28 mouse cellular contexts compared by ENCODE assay signal in the genomic region with DNA sequence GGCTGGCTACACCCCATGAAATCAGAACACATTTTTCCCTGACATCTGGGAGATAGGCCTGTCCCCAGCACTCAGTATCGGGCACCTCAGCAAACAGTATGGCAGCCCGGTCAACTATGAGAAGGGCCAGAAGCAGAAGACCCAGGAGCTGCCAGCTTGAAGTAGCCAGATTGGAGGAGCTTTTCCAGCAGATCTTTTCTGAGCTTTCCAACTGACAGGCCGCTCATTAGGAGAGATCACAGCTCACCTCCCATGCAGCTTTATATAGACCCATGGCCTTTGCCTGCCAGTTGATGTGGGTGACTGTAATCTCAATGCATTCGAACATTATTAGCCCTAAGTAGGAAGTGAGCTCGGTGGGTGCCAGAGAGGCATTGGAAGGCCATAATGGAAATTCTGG. TPM values are rescaled to one million over a fixed set of nuclear protein-coding genes. Genes with fewer than 3 reads are reported as not detected.
DNase-seq lines count a peak whose midpoint lies in the region; ATAC-seq and TF ChIP-seq lines count a peak whose summit lies in the region.
"Had no signal": no experiment of that assay in that cellular context is flagged by ENCODE, and none has a peak within 500 bp of the region (broad histone marks: within the 10 kb centered on the region; RNA-seq: fewer than 3 reads in every experiment).

No protein-coding gene starts in this region.

- TF ChIP-seq EP300 in heart, adult 2 months (IDR thresholded peaks at IDR 0.05; ENCODE audit: insufficient read depth, low read depth, low read length), result no peak
- no peak for TF ChIP-seq EP300 in heart, postnatal 0 days (IDR thresholded peaks at IDR 0.05; ENCODE audit: low read depth)

- H3K27ac ChIP-seq in heart, adult 2 months, result peak overlapping the region; percentile 61
- peak overlapping the region; percentile 37; the same call in 1 of the 2 replicates for H3K27ac ChIP-seq in heart, embryonic 15.5 days
- peak overlapping the region; percentile 80 for H3K27ac ChIP-seq in heart, postnatal 0 days (ENCODE audit: low read depth)
- no peak overlapping the region for H3K27ac ChIP-seq in neural tube, embryonic 15.5 days (replicated peaks)
- H3K27ac ChIP-seq: forebrain, embryonic 10.5 days; gastrocnemius, adult 2 months; hindbrain, embryonic 10.5 days; hindbrain, embryonic 13.5 days had no signal

- intact Hi-C loops in heart, adult 2 months (cut with DNase I), result no loop called here
- intact Hi-C loops in heart, postnatal 36 days (cut with DNase I), result no loop called here
- intact Hi-C loops in heart, postnatal 14 days (cut with DNase I), result no loop called here

- no peaks in the 10 kb centered on the region for H3K9me3 ChIP-seq in heart, embryonic 15.5 days (replicated peaks)
- H3K9me3 ChIP-seq in heart, postnatal 0 days (replicated peaks; ENCODE audit: control insufficient read depth, low read length), result no peaks in the 10 kb centered on the region
- H3K9me3 ChIP-seq in neural tube, embryonic 15.5 days (replicated peaks), result no peaks in the 10 kb centered on the region
- H3K9me3 ChIP-seq: forebrain, embryonic 10.5 days; G1E; hindbrain, embryonic 10.5 days; hindbrain, embryonic 13.5 days had no signal

- no peak for TF ChIP-seq CTCF in heart, adult 2 months (IDR thresholded peaks at IDR 0.05)
- TF ChIP-seq CTCF in heart, postnatal 0 days (IDR thresholded peaks at IDR 0.05; ENCODE audit: low read depth), result no peak

- WGBS in heart, adult 2 months, result 65% methylated on average over 5 of the region's 5 CpGs
- 50% methylated on average over 5 of the region's 5 CpGs for WGBS in heart, embryonic 15.5 days
- 49% methylated on average over 5 of the region's 5 CpGs for WGBS in heart, postnatal 0 days
- WGBS in neural tube, embryonic 15.5 days, result 95% methylated on average over 5 of the region's 5 CpGs

- H3K4me2 ChIP-seq in heart, embryonic 15.5 days, result no peak overlapping the region
- no peak overlapping the region for H3K4me2 ChIP-seq in heart, postnatal 0 days (ENCODE audit: low read depth, low read length)
- H3K4me2 ChIP-seq in neural tube, embryonic 15.5 days, result no peak overlapping the region
- H3K4me2 ChIP-seq: hindbrain, embryonic 13.5 days had no signal

- H3K4me3 ChIP-seq in heart, adult 2 months, result no peak overlapping the region
- no peak overlapping the region for H3K4me3 ChIP-seq in heart, embryonic 15.5 days
- no peak overlapping the region for H3K4me3 ChIP-seq in heart, postnatal 0 days (ENCODE audit: low read depth, low read length)
- no peak overlapping the region for H3K4me3 ChIP-seq in neural tube, embryonic 15.5 days (replicated peaks)
- H3K4me3 ChIP-seq: forebrain, embryonic 10.5 days; gastrocnemius, adult 2 months; hindbrain, embryonic 10.5 days; hindbrain, embryonic 13.5 days had no signal

- peak in 1 of 2 experiments; percentile 31 for DNase-seq in heart, adult 2 months
- DNase-seq in heart, postnatal 36 days, result no peak
- DNase-seq in heart, adult 8-10 months (ENCODE audit: low spot score), result no peak
- DNase-seq in heart, postnatal 0 days (ENCODE audit: low spot score), result peak; percentile 51
- peak; percentile 4 to 22 for DNase-seq in heart, postnatal 14 days
- DNase-seq in spleen, postnatal 14 days (ENCODE audit: low spot score in 2 of 2), result no peak
- DNase-seq: adrenal gland, postnatal 10 days; adrenal gland, postnatal 36 days; B cell, adult 2 months; cerebellum, adult 18-20 months; cerebellum, adult 9-10 months; cerebellum, postnatal 14 days; forebrain, postnatal 0 days; gastrocnemius, adult 2 months; gastrocnemius, postnatal 14 days; kidney, adult 2 months had no signal

- no peaks in the 10 kb centered on the region for H3K27me3 ChIP-seq in heart, adult 2 months (ENCODE audit: control insufficient read depth, insufficient read depth, low read length)
- H3K27me3 ChIP-seq in heart, embryonic 15.5 days, result no peaks in the 10 kb centered on the region
- no peaks in the 10 kb centered on the region for H3K27me3 ChIP-seq in heart, postnatal 0 days (ENCODE audit: control insufficient read depth, insufficient read depth, low read length)
- peaks cover 4% of the 10 kb centered on the region for H3K27me3 ChIP-seq in neural tube, embryonic 15.5 days (replicated peaks)
- H3K27me3 ChIP-seq: CH12.LX had no signal

- no peak for TF ChIP-seq POLR2A in heart, adult 2 months (IDR thresholded peaks at IDR 0.05; ENCODE audit: insufficient read depth, low read depth, low read length)

- H3K4me1 ChIP-seq in heart, adult 2 months (ENCODE audit: control insufficient read depth, insufficient read depth, low read length), result peaks cover 1% of the 10 kb centered on the region; the same call in 1 of the 2 replicates
- 0 out of 2 replicates have a peak, but pooled peaks cover 3% of the 10 kb centered on the region for H3K4me1 ChIP-seq in heart, embryonic 15.5 days (replicated peaks)
- H3K4me1 ChIP-seq in heart, postnatal 0 days (ENCODE audit: control insufficient read depth, insufficient read depth), result no peaks in the 10 kb centered on the region
- no peaks in the 10 kb centered on the region for H3K4me1 ChIP-seq in neural tube, embryonic 15.5 days
- H3K4me1 ChIP-seq: forebrain, embryonic 10.5 days; hindbrain, embryonic 10.5 days; hindbrain, embryonic 13.5 days had no signal

- H3K9ac ChIP-seq in heart, adult 2 months (ENCODE audit: low read depth, low read length), result no peak overlapping the region
- H3K9ac ChIP-seq in heart, embryonic 15.5 days, result no peak overlapping the region
- no peak overlapping the region for H3K9ac ChIP-seq in heart, postnatal 0 days (replicated peaks; ENCODE audit: low read depth, low read length)
- no peak overlapping the region for H3K9ac ChIP-seq in neural tube, embryonic 15.5 days (replicated peaks)
- H3K9ac ChIP-seq: forebrain, postnatal 0 days; hindbrain, embryonic 13.5 days had no signal

- no peak for ATAC-seq in heart, embryonic 15.5 days (replicated peaks; ENCODE audit: insufficient number of reproducible peaks, insufficient read depth, low FRiP score, low read depth)
- peak; percentile 75 for ATAC-seq in heart, postnatal 0 days (ENCODE audit: insufficient read depth, low read depth)
- no peak for ATAC-seq in neural tube, embryonic 15.5 days (ENCODE audit: low FRiP score)
- ATAC-seq: forebrain, embryonic 14.5 days; forebrain, postnatal 0 days; hindbrain, embryonic 16.5 days; intestine, postnatal 0 days; Patski had no signal

- no peaks in the 10 kb centered on the region for H3K79me2 ChIP-seq in heart, adult 2 months (replicated peaks; ENCODE audit: control insufficient read depth, insufficient read depth, low read length)

- H3K36me3 ChIP-seq in heart, adult 2 months (ENCODE audit: control insufficient read depth, insufficient read depth, low read length), result no peaks in the 10 kb centered on the region
- H3K36me3 ChIP-seq in heart, embryonic 15.5 days, result no peaks in the 10 kb centered on the region
- H3K36me3 ChIP-seq in heart, postnatal 0 days (replicated peaks; ENCODE audit: control insufficient read depth, insufficient read depth, low read length), result no peaks in the 10 kb centered on the region
- no peaks in the 10 kb centered on the region for H3K36me3 ChIP-seq in neural tube, embryonic 15.5 days
- H3K36me3 ChIP-seq: forebrain, embryonic 10.5 days; G1E; hindbrain, embryonic 10.5 days; hindbrain, embryonic 13.5 days had no signal

RNA-seq across cellular contexts. Expression of a gene that starts 9.2 kb away (rescaled TPM):
- total RNA-seq in heart, adult 2 months (2021), result 10 to 100 TPM; 16.0 to 18.1 TPM
- polyA plus RNA-seq in heart, adult 2 months (2012; rRNA removed), result 9.5 and 14.3 TPM in 2 replicates
- 10 to 100 TPM in 1 of 2 experiments, 1 to 10 TPM in 1; 9.7 to 19.5 TPM for total RNA-seq in heart, postnatal 36 days (2021)
- 0.66 and 0.84 TPM in 2 replicates for polyA plus RNA-seq in heart, embryonic 15.5 days (2015; fragmentation: Nextera tagmentation; extraction: Ambion mirVana)
- 10 to 100 TPM; 19.5 to 35.7 (median 26.7) TPM for total RNA-seq in heart, adult 8-10 months (2022)
- total RNA-seq in heart, postnatal 0 days (2014; rRNA removed; ENCODE audit: low replicate concordance), result 1.3 and 9.0 TPM in 2 replicates
- polyA plus RNA-seq in heart, postnatal 0 days (2015; fragmentation: Nextera tagmentation; extraction: Ambion mirVana), result 6.4 and 6.8 TPM in 2 replicates
- 10 to 100 TPM; 15.9 to 19.0 TPM for total RNA-seq in heart, postnatal 14 days (2021)
- polyA plus RNA-seq in neural tube, embryonic 15.5 days (2015; fragmentation: Nextera tagmentation; extraction: Ambion mirVana), result 0.14 and 0.29 TPM in 2 replicates
- total RNA-seq: CH12.LX, G1E had no signal
- polyA plus RNA-seq: forebrain, embryonic 14.5 days; G1E; hindbrain, embryonic 10.5 days; hindbrain, embryonic 13.5 days; kidney, embryonic 14.5 days; Patski had no signal

Comparison
In these comparisons a context has a peak if more than half of its experiments do, and no peak if none do; other contexts are left out.
1. DNase-seq: peak in heart, postnatal 0 days (single experiment) and heart, postnatal 14 days (2 of 2); none in heart, postnatal 36 days (0 of 2), heart, adult 8-10 months (single experiment) and spleen, postnatal 14 days (0 of 2).